Mouse (Mus musculus) effector memory CD4-positive, alpha-beta T cell, adult 7 months (primary cell): ENCODE measurements around the gene Eif4g1. TPM values are rescaled to one million over a fixed set of nuclear protein-coding genes. Genes with fewer than 3 reads are reported as not detected.

Experiments used
- polyA plus RNA-seq: library from polyadenylated mRNA; unstranded; fragments of 100-300 nt; shearing (Covaris generic); gene quantifications from one replicate; pipeline ENCODE4 v1.2.1, GENCODE M21; 2017

Eif4g1 gene
- polyA plus RNA-seq: 124 TPM

GRCm38 (mm10) chr16:20668013-20668412, at the start of gene Eif4g1:
Gene Eif4g1, plus strand, starts transcription at chr16:20668313.

GRCm38 (mm10) chr16:20621191-20621990, 46.7 kb upstream of the Eif4g1 start, which contains the start of gene Camk2n2:
Gene Camk2n2, minus strand, starts transcription at chr16:20621287.

GRCm38 (mm10) chr16:20629731-20630634, 38.1 kb upstream of the Eif4g1 start, which contains the start of gene Ece2:
Gene Ece2, plus strand, starts transcription at chr16:20629828.

GRCm38 (mm10) chr16:20651076-20651946, 16.8 kb upstream of the Eif4g1 start, which contains the start of gene Psmd2:
Gene Psmd2, plus strand, starts transcription at chr16:20651652.

GRCm38 (mm10) chr16:20693111-20693701, 25.1 kb downstream of the Eif4g1 start, which contains the start of gene Fam131a:
Gene Fam131a, plus strand, starts transcription at chr16:20693241.

GRCm38 (mm10) chr16:20717181-20717977, 49.3 kb downstream of the Eif4g1 start, which contains the start of the genes Polr2h and Clcn2:
Gene Polr2h, plus strand, starts transcription at chr16:20717665.
Gene Clcn2, minus strand, starts transcription at chr16:20717746.

GRCm38 (mm10) chr16:20732925-20733730, 65.0 kb downstream of the Eif4g1 start, which contains the start of gene Chrd:
Gene Chrd, plus strand, starts transcription at chr16:20733127.

GRCm38 (mm10) chr16:20733731-20734730, 65.9 kb downstream of the Eif4g1 start, which contains the start of gene Thpo:
Gene Thpo, minus strand, starts transcription at chr16:20734511.

Other genes with a start within 250 kb of the Eif4g1 start
- gene Abcc5, start 241.9 kb upstream of the Eif4g1 start, polyA plus RNA-seq: 30.8 TPM
- 70.0 TPM for gene Eif2b5, start 169.5 kb upstream of the Eif4g1 start, polyA plus RNA-seq
- 14.3 TPM for gene Dvl3, start 151.3 kb upstream of the Eif4g1 start, polyA plus RNA-seq
- gene Ap2m1, start 132.8 kb upstream of the Eif4g1 start, polyA plus RNA-seq: 372 TPM
- gene Abcf3, start 119.7 kb upstream of the Eif4g1 start, polyA plus RNA-seq: 71.6 TPM
- 0.23 TPM for gene Vwa5b2, start 78.8 kb upstream of the Eif4g1 start, polyA plus RNA-seq
- 1.8 TPM for gene Eef1akmt4, start 56.7 kb upstream of the Eif4g1 start, polyA plus RNA-seq
- gene Gm49333, start 56.7 kb upstream of the Eif4g1 start, polyA plus RNA-seq: not detected
- 17.6 TPM for gene Alg3, start 56.6 kb upstream of the Eif4g1 start, polyA plus RNA-seq
- gene Camk2n2, start 47.0 kb upstream of the Eif4g1 start, polyA plus RNA-seq: 0.49 TPM
- not detected for gene Ece2, start 38.5 kb upstream of the Eif4g1 start, polyA plus RNA-seq
- 183 TPM for gene Psmd2, start 16.7 kb upstream of the Eif4g1 start, polyA plus RNA-seq
- 1.1 TPM for gene Fam131a, start 24.9 kb downstream of the Eif4g1 start, polyA plus RNA-seq
- gene Polr2h, start 49.4 kb downstream of the Eif4g1 start, polyA plus RNA-seq: 37.0 TPM
- gene Clcn2, start 49.4 kb downstream of the Eif4g1 start, polyA plus RNA-seq: 2.3 TPM
- 0.13 TPM for gene Chrd, start 64.8 kb downstream of the Eif4g1 start, polyA plus RNA-seq
- 0.56 TPM for gene Thpo, start 66.2 kb downstream of the Eif4g1 start, polyA plus RNA-seq